Mouse (Mus musculus) forebrain, embryonic 12.5 days (tissue): ENCODE measurements at regions not wholly inside any gene's neighbourhood (a gene's known extent, or its start where the extent isn't known, plus 50 kb on each side); places are given as distances from the start of the nearest gene placed in this dataset.

ENCODE experiments used
- ATAC-seq: fragments of 200-750 bp; cut with Nextera tagmentation; 2 replicates; pipeline ENCODE4 v1.8.0; 2017; ENCODE audit warnings: moderate TSS enrichment; ENCODE audit not compliant: low FRiP score
- H3K27ac ChIP-seq: fragments of 300-500 bp; sonication (generic); 2 replicates; pipeline ENCODE4 v1.5.1; 2016; ENCODE audit warnings: mild to moderate bottlenecking
- H3K27me3 ChIP-seq: fragments of 300-500 bp; sonication (generic); 2 replicates; pipeline ENCODE4 v1.6.1; 2016; ENCODE audit warnings: mild to moderate bottlenecking
- H3K36me3 ChIP-seq: fragments of 300-500 bp; sonication (generic); replicated peaks from 2 replicates; pipeline ENCODE4 v1.6.1; 2016; ENCODE audit warnings: mild to moderate bottlenecking
- H3K4me1 ChIP-seq: fragments of 300-500 bp; sonication (generic); 2 replicates; pipeline ENCODE4 v1.6.1; 2016
- H3K4me2 ChIP-seq: fragments of 300-500 bp; sonication (generic); 2 replicates; pipeline ENCODE4 v1.6.1; 2016; ENCODE audit warnings: mild to moderate bottlenecking, moderate library complexity
- H3K4me3 ChIP-seq: fragments of 300-500 bp; sonication (generic); replicated peaks from 2 replicates; pipeline ENCODE4 v1.5.1; 2016; ENCODE audit warnings: mild to moderate bottlenecking
- H3K9ac ChIP-seq: fragments of 300-500 bp; sonication (generic); 2 replicates; pipeline ENCODE4 v1.6.1; 2016; ENCODE audit warnings: mild to moderate bottlenecking
- H3K9me3 ChIP-seq: fragments of 300-500 bp; sonication (generic); 2 replicates; pipeline ENCODE4 v1.6.1; 2016
- WGBS: fragments of 180-500 bp; shearing (Covaris S2); methylation state at CpG from one replicate; pipeline ENCODE4 v1.1.7; 2016; 5-methylcytosine and 5-hydroxymethylcytosine counted together

DNA sequence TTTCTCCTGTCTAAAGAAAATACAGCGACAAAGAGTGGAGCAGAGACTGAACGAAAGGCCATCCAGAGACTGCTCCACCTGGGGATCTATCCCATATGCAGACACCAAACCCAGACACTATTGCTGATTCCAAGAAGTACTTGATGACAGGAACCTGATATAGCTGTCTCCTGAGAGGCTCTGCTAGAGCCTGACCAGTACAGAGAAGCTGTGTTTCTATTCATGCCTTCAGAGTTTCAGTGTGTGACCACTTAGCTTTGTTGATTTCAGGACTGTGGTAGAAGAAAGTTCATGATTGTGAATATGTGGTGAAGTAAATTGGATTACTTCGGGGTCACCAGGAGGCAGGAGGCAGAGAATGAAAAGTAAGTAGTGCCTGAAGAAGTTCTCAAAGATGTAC, 356.3 kb upstream of the Negr1 start:
- no peak overlapping the region for H3K4me2 ChIP-seq
- H3K9ac ChIP-seq: no peak overlapping the region
- no peak overlapping the region for H3K27ac ChIP-seq
- WGBS: 95% methylated on average over 3 of the region's 3 CpGs
- no peak overlapping the region for H3K4me3 ChIP-seq
- H3K4me1 ChIP-seq: no peaks in the 10 kb centered on the region
- no peaks in the 10 kb centered on the region for H3K36me3 ChIP-seq
- no peaks in the 10 kb centered on the region for H3K9me3 ChIP-seq
- ATAC-seq: no peak
- no peaks in the 10 kb centered on the region for H3K27me3 ChIP-seq

DNA sequence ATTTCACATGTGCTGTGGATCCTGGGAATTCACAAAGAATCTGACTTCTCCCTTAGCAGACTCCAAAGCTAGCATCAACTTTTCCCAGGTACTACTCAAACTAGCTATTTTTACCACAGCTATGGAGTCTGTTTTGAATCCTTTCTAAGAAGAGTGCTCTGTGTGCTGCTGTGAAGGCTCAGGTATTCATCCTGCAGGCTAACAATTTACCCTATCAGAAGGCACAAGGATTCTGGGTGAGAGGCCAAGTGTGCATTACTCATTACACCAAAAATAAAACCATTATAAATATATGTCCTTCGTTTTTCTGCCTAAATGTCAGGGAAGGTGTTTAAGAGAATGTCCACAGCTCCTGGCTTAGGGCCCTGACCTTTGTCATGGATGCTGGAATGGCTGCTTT, 353.2 kb upstream of the Negr1 start:
- H3K36me3 ChIP-seq: no peaks in the 10 kb centered on the region
- no peaks in the 10 kb centered on the region for H3K9me3 ChIP-seq
- no peak overlapping the region for H3K4me3 ChIP-seq
- H3K4me2 ChIP-seq: no peak overlapping the region
- 55% methylated on average over 1 of the region's 1 CpGs for WGBS
- H3K9ac ChIP-seq: no peak overlapping the region
- no peaks in the 10 kb centered on the region for H3K4me1 ChIP-seq
- ATAC-seq: no peak
- no peaks in the 10 kb centered on the region for H3K27me3 ChIP-seq
- no peak overlapping the region for H3K27ac ChIP-seq

DNA sequence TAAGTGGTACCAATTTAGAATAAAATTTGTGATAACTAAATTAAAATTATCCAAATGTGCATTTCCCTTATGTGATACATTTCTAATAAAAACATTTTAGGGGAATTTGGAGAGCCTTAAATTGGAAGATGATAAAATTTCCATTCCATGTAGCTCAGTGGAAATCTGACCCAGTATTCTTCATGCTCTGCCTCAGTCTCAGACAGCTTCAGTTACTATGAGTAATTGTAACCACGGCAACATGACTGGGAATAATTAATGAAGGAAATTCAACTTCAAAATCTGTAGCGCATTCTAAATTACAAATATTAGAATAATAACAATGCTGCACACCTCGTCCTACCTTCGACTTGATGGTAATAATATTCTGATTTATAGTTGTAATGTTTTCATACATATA, 350.8 kb upstream of the Negr1 start:
- no peak for ATAC-seq

DNA sequence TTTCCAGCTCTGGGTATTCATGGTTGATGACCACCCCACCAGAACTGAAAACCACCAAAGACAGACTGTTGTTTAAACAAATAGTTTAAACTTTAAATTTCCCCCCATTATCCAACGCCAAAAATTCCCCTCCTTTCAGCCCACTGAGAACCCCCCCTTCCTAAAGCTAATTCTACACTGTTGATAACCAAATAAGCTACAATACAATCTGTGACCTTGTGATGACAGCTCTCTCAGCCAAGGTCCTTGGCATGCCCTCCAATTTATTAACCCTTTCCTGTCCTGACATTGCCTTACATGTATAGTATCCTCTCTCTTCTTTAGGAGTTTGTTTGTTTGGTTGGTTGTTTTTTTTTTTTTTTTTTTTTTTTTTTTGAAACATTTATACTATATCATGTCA, 346.8 kb upstream of the Negr1 start:
- Histone ChIP-seq H3K4me2 (no peak overlapping the region), H3K9ac (no peak overlapping the region), H3K4me3 (no peak overlapping the region), H3K27ac (no peak overlapping the region), H3K9me3 (no peaks in the 10 kb centered on the region), H3K4me1 (no peaks in the 10 kb centered on the region), H3K36me3 (no peaks in the 10 kb centered on the region), H3K27me3 (no peaks in the 10 kb centered on the region)
- no peak for ATAC-seq
- WGBS: 57% methylated on average over 1 of the region's 1 CpGs

More for the DNA sequence above, 350.8 kb upstream of the Negr1 start:
- no peaks in the 10 kb centered on the region for H3K36me3 ChIP-seq
- H3K9me3 ChIP-seq: no peaks in the 10 kb centered on the region
- H3K4me1 ChIP-seq: no peaks in the 10 kb centered on the region
- H3K9ac ChIP-seq: no peak overlapping the region
- no peak overlapping the region for H3K4me3 ChIP-seq
- no peaks in the 10 kb centered on the region for H3K27me3 ChIP-seq
- no peak overlapping the region for H3K4me2 ChIP-seq
- no peak overlapping the region for H3K27ac ChIP-seq
- WGBS: 81% methylated on average over 4 of the region's 4 CpGs

DNA sequence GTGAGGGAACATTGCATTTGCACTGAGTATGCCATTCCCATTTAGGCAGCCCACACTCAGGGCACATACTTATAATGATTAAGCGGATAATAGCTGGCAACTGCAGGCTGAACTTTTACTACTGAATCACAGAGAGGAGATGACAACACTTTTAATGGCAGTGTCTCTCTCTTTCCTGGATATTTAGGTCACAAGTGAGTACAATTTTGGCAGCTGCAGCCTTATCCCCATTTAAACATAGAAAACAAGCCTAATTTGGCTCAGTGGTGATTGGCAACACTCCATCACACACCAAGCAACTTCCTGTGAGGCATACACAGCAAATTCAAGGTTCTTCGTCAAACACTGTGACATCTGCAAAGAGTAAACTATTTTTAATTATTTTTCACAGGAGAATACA, 329.5 kb upstream of the Negr1 start:
- 89% methylated on average over 2 of the region's 2 CpGs for WGBS
- Histone ChIP-seq H3K4me1 (no peaks in the 10 kb centered on the region), H3K27ac (no peak overlapping the region), H3K4me3 (no peak overlapping the region), H3K36me3 (no peaks in the 10 kb centered on the region), H3K4me2 (no peak overlapping the region), H3K27me3 (no peaks in the 10 kb centered on the region), H3K9me3 (no peaks in the 10 kb centered on the region), H3K9ac (no peak overlapping the region)
- ATAC-seq: no peak

DNA sequence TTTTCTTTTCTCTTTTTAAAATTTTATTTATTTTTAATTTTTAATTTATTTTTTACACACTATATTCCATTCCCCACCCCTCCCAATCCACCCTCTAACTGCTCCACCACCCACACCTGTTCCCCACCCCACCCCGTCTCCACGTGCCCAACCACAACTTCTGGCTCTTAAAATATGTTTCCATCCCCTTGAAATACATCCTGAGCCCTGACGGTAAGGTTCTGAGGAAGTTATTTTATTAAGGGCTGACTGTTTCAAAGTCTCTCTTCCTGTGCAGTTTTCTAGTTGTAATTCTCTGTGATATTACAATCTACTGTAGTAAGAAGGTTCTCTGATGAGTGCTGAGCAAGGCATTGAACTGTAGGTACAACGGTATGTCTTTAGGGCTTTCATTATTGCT, 325.6 kb upstream of the Negr1 start:
- no peak overlapping the region for H3K4me3 ChIP-seq
- no peak overlapping the region for H3K27ac ChIP-seq

DNA sequence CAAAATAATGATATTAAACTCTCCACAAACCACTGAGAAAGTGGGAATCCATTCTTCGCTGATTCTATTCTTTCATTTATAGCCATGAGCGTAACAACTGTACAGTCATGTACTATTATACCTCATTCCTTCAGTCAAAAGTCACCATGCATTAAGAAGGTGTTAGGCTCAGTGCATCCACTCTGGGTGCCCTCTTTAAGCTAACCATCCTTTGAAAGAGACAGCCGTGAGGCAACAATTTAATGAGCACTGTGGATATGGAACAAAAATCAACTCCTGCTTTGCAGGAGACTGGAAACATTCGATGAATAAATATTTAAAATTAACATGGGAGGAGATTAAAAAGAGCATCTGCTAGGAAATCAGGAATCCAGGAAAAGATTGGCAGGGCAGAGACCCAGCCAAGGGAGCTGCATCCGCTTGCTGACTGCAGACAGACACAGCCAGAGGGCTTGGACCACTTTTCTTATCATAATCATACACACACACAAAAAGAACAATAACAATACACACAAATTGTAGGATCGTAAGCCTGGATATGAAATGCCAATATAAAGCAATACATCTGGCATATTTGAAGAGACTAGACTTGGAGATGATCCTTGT, 309.2 kb upstream of the Negr1 start:
- H3K27ac ChIP-seq: no peak overlapping the region
- 86% methylated on average over 6 of the region's 6 CpGs for WGBS
- no peaks in the 10 kb centered on the region for H3K9me3 ChIP-seq
- no peak for ATAC-seq
- no peak overlapping the region for H3K4me2 ChIP-seq
- peaks cover 6% of the 10 kb centered on the region; the same call in 1 of the 2 replicates for H3K4me1 ChIP-seq
- no peaks in the 10 kb centered on the region for H3K36me3 ChIP-seq
- no peak overlapping the region for H3K4me3 ChIP-seq
- H3K9ac ChIP-seq: no peak overlapping the region
- H3K27me3 ChIP-seq: no peaks in the 10 kb centered on the region

More for the DNA sequence above, 325.6 kb upstream of the Negr1 start:
- H3K4me2 ChIP-seq: no peak overlapping the region
- H3K27me3 ChIP-seq: no peaks in the 10 kb centered on the region
- 92% methylated on average over 4 of the region's 4 CpGs for WGBS
- no peaks in the 10 kb centered on the region for H3K4me1 ChIP-seq
- H3K36me3 ChIP-seq: no peaks in the 10 kb centered on the region
- H3K9ac ChIP-seq: no peak overlapping the region
- ATAC-seq: no peak
- H3K9me3 ChIP-seq: no peaks in the 10 kb centered on the region

DNA sequence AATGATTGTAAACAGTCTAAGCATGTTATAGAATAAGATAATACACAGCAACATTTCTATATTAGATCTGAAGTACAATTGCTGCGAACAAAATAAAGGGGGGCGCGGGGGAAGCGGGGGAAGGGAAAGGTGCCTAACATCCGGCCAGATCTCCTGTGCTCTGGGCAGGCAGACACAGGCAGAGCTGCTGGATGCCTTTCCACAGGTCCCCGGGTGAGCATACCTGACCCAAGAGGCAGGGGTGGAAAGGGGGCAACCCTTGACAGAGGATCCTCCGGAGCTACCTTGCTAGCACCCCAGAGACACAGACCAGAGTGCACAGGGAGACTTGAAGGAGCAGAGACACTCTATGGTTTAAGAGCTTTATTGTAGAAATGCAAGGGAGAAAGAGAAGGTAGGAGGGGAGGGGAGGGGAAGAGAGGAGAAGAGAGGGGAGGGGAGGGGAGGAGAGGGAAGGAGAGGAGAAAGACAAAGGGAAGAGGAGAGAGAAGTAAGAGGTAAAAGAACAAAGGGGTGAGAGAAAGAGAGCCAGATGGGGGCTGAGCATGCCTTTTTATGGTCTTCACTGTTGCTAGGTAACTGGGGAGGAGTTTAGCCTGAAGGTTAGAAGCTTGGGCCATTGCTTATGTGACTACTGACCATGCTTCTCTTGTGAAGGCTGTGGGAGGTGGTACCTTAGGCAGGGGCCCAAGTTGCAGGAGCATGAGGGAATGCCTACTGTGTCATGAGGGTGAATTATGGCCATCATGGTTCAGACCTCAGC, 308.2 kb upstream of the Negr1 start:
- peak; percentile 55; the same call in 1 of the 2 replicates for ATAC-seq
- 71% methylated on average over 7 of the region's 7 CpGs for WGBS
- no peak overlapping the region for H3K9ac ChIP-seq
- H3K36me3 ChIP-seq: no peaks in the 10 kb centered on the region
- H3K27me3 ChIP-seq: no peaks in the 10 kb centered on the region
- no peaks in the 10 kb centered on the region for H3K9me3 ChIP-seq
- H3K4me1 ChIP-seq: peaks cover 6% of the 10 kb centered on the region; the same call in 1 of the 2 replicates
- no peak overlapping the region for H3K27ac ChIP-seq
- H3K4me3 ChIP-seq: no peak overlapping the region
- no peak overlapping the region for H3K4me2 ChIP-seq

DNA sequence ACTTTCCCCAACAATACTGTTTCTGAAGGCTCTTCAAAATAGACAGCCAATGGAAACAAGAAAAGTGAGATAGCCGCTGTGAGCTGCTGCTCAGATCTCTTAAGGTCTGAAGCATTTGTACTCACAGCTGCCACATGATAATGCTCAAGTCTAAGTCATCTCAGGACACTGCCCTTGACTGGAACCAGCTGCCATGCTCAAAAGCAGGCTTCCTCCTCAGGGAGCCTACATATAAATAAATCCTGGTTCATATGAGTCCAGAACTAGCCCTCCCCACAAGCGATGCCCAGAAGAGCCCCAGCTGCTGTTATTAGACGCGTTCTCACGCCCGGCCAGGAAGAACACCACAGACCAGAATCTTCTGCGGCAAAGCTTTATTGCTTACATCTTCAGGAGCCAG, 304.9 kb upstream of the Negr1 start:
- Histone ChIP-seq H3K27ac (no peak overlapping the region), H3K4me1 (peaks cover 6% of the 10 kb centered on the region; the same call in 1 of the 2 replicates), H3K36me3 (no peaks in the 10 kb centered on the region), H3K4me2 (no peak overlapping the region), H3K9ac (no peak overlapping the region), H3K27me3 (no peaks in the 10 kb centered on the region), H3K9me3 (no peaks in the 10 kb centered on the region), H3K4me3 (no peak overlapping the region)
- WGBS: 92% methylated on average over 7 of the region's 7 CpGs
- no peak for ATAC-seq

DNA sequence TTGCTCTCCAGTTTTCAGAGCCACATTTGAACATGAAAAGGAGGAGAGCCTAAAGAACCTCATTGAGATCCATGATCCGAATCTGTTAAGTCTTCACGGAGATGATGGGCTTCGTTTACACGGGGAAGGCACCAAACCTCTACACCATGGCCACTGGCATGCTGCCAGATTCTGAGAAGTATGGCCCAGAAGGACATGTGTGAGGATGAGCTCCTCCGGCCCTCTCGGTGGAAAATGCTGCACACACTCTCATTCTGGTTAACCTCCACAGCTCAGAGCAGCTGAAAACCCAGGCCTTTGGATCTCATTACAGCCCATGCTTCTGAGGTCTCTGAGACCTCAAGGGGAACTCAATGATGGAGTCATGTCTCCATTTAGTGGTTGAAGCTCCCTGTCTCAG, 296.9 kb upstream of the Negr1 start:
- H3K9ac ChIP-seq: no peak overlapping the region
- no peak for ATAC-seq
- no peak overlapping the region for H3K27ac ChIP-seq
- no peaks in the 10 kb centered on the region for H3K36me3 ChIP-seq
- no peak overlapping the region for H3K4me3 ChIP-seq
- WGBS: 88% methylated on average over 6 of the region's 6 CpGs
- no peak overlapping the region for H3K4me2 ChIP-seq
- H3K27me3 ChIP-seq: no peaks in the 10 kb centered on the region
- H3K9me3 ChIP-seq: no peaks in the 10 kb centered on the region
- no peaks in the 10 kb centered on the region for H3K4me1 ChIP-seq

DNA sequence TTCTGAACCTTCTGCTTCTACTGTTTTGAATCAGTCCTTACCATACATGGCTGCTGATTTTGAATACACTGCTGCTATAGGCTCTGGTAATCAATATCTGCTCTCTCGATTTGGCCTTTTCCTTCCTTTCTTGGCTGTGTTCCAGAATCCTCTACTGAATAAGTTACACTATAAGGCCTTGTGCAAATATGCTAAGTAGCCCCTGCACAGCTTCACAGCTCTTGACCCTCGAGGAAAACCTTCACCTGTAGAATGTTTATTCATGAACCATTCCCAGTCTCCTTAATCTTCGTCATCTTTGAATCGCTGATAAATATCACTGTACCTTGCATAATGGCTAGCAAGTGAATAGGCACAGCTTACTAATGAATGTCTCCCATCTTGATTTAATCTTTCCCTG, 293.9 kb upstream of the Negr1 start:
- Histone ChIP-seq H3K9ac (no peak overlapping the region), H3K4me1 (no peaks in the 10 kb centered on the region), H3K4me3 (no peak overlapping the region), H3K27ac (no peak overlapping the region), H3K27me3 (no peaks in the 10 kb centered on the region), H3K9me3 (no peaks in the 10 kb centered on the region), H3K4me2 (no peak overlapping the region), H3K36me3 (no peaks in the 10 kb centered on the region)
- peak; percentile 30; the same call in 1 of the 2 replicates for ATAC-seq
- WGBS: 60% methylated on average over 4 of the region's 4 CpGs

DNA sequence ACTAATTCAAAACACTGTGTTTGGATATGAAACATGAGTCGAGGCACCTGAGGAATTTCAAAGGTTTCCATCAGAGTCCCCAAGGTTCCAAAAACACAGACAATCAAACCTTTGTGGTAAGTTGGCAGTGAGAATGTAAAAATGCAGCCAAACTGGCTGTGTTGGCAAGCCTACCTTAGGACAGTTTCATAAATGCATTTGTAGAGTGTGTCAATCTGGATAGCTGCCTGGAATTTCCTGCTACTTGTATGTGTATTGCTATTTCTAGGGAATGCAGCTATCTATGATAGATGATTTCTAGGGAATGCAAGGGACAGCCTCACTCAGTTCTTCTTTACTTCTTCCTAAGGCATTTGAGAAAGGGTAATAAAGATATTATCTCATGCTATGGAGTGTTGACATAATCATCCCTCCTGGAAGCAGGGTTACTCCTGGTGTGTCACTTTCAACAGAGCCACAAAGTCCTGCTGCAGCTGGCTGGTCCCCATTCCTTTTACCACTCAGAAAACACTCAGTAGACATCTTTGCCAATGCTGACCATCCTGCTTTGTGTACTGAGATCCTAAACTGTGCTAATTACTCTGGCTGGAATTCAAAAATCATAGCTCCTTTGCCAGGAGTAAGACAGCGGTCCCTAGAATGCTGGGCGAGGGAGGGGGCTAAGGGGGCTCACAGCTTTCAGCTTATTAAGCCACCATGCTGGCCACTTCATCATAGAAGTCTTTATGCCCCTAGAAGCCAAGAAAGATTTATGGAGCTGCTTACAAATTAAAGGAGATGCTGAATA, 261.4 kb upstream of the Negr1 start:
- peak; percentile 45; the same call in 1 of the 2 replicates for ATAC-seq
- no peaks in the 10 kb centered on the region for H3K27me3 ChIP-seq
- 67% methylated on average over 3 of the region's 3 CpGs for WGBS
- no peak overlapping the region for H3K27ac ChIP-seq
- no peaks in the 10 kb centered on the region for H3K9me3 ChIP-seq
- no peak overlapping the region for H3K9ac ChIP-seq
- no peak overlapping the region for H3K4me3 ChIP-seq
- H3K36me3 ChIP-seq: no peaks in the 10 kb centered on the region
- H3K4me1 ChIP-seq: peaks cover 14% of the 10 kb centered on the region
- H3K4me2 ChIP-seq: no peak overlapping the region
